15 mouse cellular contexts compared by ENCODE assay signal in genomic region chr11:42095556-42095955, GRCm38 (mm10).
"Had no signal": no experiment of that assay in that cellular context is flagged by ENCODE, and none has a peak within 500 bp of the region (broad histone marks: within the 10 kb centered on the region; RNA-seq: fewer than 3 reads in every experiment).

No protein-coding gene starts in this region.

- H3K9me3 ChIP-seq: neural tube, embryonic 13.5 days; neural tube, embryonic 15.5 days; stomach, embryonic 15.5 days had no signal

- H3K36me3 ChIP-seq: neural tube, embryonic 13.5 days; neural tube, embryonic 15.5 days; stomach, embryonic 15.5 days had no signal

- DNase-seq: retina, postnatal 1 day; right cerebral cortex, adult 18-20 months; right cerebral cortex, postnatal 14 days; right cerebral cortex, postnatal 25 days; right cerebral cortex, postnatal 4 days; spleen, adult 18-20 months; thymus, adult 18-20 months; thymus, adult 2 months; thymus, postnatal 14 days; thymus, postnatal 36 days; thymus, postnatal 4 days had no signal

- H3K27me3 ChIP-seq: neural tube, embryonic 13.5 days; neural tube, embryonic 15.5 days; stomach, embryonic 15.5 days had no signal

- H3K4me1 ChIP-seq: neural tube, embryonic 13.5 days; neural tube, embryonic 15.5 days; stomach, embryonic 15.5 days had no signal

- H3K9ac ChIP-seq: neural tube, embryonic 13.5 days; neural tube, embryonic 15.5 days; stomach, embryonic 15.5 days had no signal

- H3K4me2 ChIP-seq: neural tube, embryonic 13.5 days; neural tube, embryonic 15.5 days; stomach, embryonic 15.5 days had no signal

- H3K4me3 ChIP-seq: neural tube, embryonic 13.5 days; neural tube, embryonic 15.5 days; stomach, embryonic 15.5 days had no signal

- H3K27ac ChIP-seq: neural tube, embryonic 13.5 days; neural tube, embryonic 15.5 days; stomach, embryonic 15.5 days; stomach, postnatal 0 days had no signal
